Mouse (Mus musculus) CH12.LX (cell line): ENCODE measurements around the gene Exoc3l4. TPM values are rescaled to one million over a fixed set of nuclear protein-coding genes. Genes with fewer than 3 reads are reported as not detected.

Experiments
- DNase-seq: peaks from one replicate; pipeline ENCODE4 v3.0.0-alpha.2; 2013; ENCODE audit errors: extremely low read depth
- H3K27ac ChIP-seq: 2 replicates; pipeline ENCODE4 v1.5.1; 2012; ENCODE audit warnings: low read depth, mild to moderate bottlenecking, control low read depth, moderate library complexity; ENCODE audit not compliant: insufficient read depth
- H3K27me3 ChIP-seq: replicated peaks from 2 replicates; pipeline ENCODE3; 2012; ENCODE audit warnings: inconsistent platforms
- H3K36me3 ChIP-seq, 2 experiments: replicated peaks in 1 of 2; 2 replicates each; pipeline versions ENCODE3 to v1.6.1; 2012; ENCODE audit warnings: inconsistent platforms in 1 of 2, low read length in 1 of 2, mild to moderate bottlenecking in 1 of 2, mixed read lengths in 1 of 2, moderate library complexity in 1 of 2; ENCODE audit not compliant: control insufficient read depth in 1 of 2, insufficient read depth in 1 of 2
- H3K4me1 ChIP-seq, 2 experiments: 2 replicates each; pipeline ENCODE4 v1.6.1; 2012; ENCODE audit warnings: inconsistent platforms in 1 of 2, moderate library complexity in 1 of 2; ENCODE audit not compliant: insufficient read depth in 2 of 2, control insufficient read depth in 1 of 2
- H3K4me2 ChIP-seq: 2 replicates; pipeline ENCODE4 v1.6.1; 2012; ENCODE audit warnings: low read depth, mild to moderate bottlenecking, control low read depth; ENCODE audit not compliant: poor library complexity, insufficient read depth, severe bottlenecking
- H3K4me3 ChIP-seq, 3 experiments: fragments of 150-350 bp in 1 of 3; sonication (generic) in 1 of 3; replicated peaks in 1 of 3; 2 replicates each; pipeline versions ENCODE3 to v1.5.1; 2011 to 2012; ENCODE audit warnings: low read depth in 2 of 3, low read length in 2 of 3, mild to moderate bottlenecking in 2 of 3, moderate library complexity in 2 of 3, control low read depth in 1 of 3, improper control_type of control experiment in 1 of 3, inconsistent platforms in 1 of 3, mixed read lengths in 1 of 3; ENCODE audit not compliant: poor library complexity in 1 of 3
- H3K79me2 ChIP-seq: replicated peaks from 2 replicates; pipeline ENCODE4 v1.6.1; 2012; ENCODE audit warnings: mild to moderate bottlenecking, moderate library complexity; ENCODE audit not compliant: control insufficient read depth, poor library complexity, insufficient read depth, severe bottlenecking; ENCODE audit errors: extremely low read depth
- H3K9ac ChIP-seq: 2 replicates; pipeline ENCODE4 v1.6.1; 2012; ENCODE audit warnings: low read depth, mild to moderate bottlenecking, control low read depth, moderate library complexity; ENCODE audit not compliant: insufficient read depth
- H3K9me3 ChIP-seq: replicated peaks from 2 replicates; pipeline ENCODE3; 2012; ENCODE audit warnings: low read length, inconsistent platforms, mixed read lengths
- CTCF ChIP-seq, 2 experiments: IDR thresholded peaks in 1 of 2; conservative IDR thresholded peaks in 1 of 2; 2 replicates each; pipeline ENCODE4 v1.5.1; 2011 to 2012; ENCODE audit warnings: low read depth in 2 of 2, low read length in 2 of 2, improper control_type of control experiment in 1 of 2, inconsistent platforms in 1 of 2, mild to moderate bottlenecking in 1 of 2, moderate library complexity in 1 of 2
- ELF1 ChIP-seq: IDR thresholded peaks from 2 replicates; pipeline ENCODE4 v1.6.1; 2014; ENCODE audit warnings: low read depth, mild to moderate bottlenecking, inconsistent platforms, low read length, improper control_type of control experiment
- ETS1 ChIP-seq: conservative IDR thresholded peaks from 2 replicates; pipeline ENCODE4 v1.6.1; 2012; ENCODE audit warnings: low read depth, mild to moderate bottlenecking, inconsistent platforms, low read length, improper control_type of control experiment, moderate library complexity
- GABPA ChIP-seq: IDR thresholded peaks from 2 replicates; pipeline ENCODE4 v1.6.1; 2012; ENCODE audit warnings: low read depth, low read length, improper control_type of control experiment, inconsistent platforms; ENCODE audit not compliant: insufficient replicate concordance
- HCFC1 ChIP-seq: IDR thresholded peaks from 2 replicates; pipeline ENCODE4 v1.6.1; 2012; ENCODE audit warnings: low read depth, mild to moderate bottlenecking, inconsistent platforms, low read length, improper control_type of control experiment
- IRF4 ChIP-seq: IDR thresholded peaks from 2 replicates; pipeline ENCODE4 v1.6.1; 2014; ENCODE audit warnings: low read depth, mild to moderate bottlenecking, inconsistent platforms, low read length, improper control_type of control experiment
- JUND ChIP-seq: conservative IDR thresholded peaks from 2 replicates; pipeline ENCODE4 v1.6.1; 2011; ENCODE audit warnings: low read depth, low read length, improper control_type of control experiment
- MAFK ChIP-seq: IDR thresholded peaks from 2 replicates; pipeline ENCODE4 v1.6.1; 2011; ENCODE audit warnings: low read length, improper control_type of control experiment; ENCODE audit not compliant: insufficient replicate concordance
- MAZ ChIP-seq: IDR thresholded peaks from 2 replicates; pipeline ENCODE4 v1.6.1; 2012; ENCODE audit warnings: low read depth, mild to moderate bottlenecking, inconsistent platforms, low read length, improper control_type of control experiment, moderate library complexity
- MEF2A ChIP-seq: IDR thresholded peaks from 2 replicates; pipeline ENCODE4 v1.6.1; 2014; ENCODE audit warnings: low read depth, mild to moderate bottlenecking, inconsistent platforms, low read length, improper control_type of control experiment, borderline replicate concordance
- MXI1 ChIP-seq: IDR thresholded peaks from 2 replicates; pipeline ENCODE4 v1.6.1; 2011; ENCODE audit warnings: mild to moderate bottlenecking, low read depth, low read length, improper control_type of control experiment
- NELFE ChIP-seq: IDR thresholded peaks from 2 replicates; pipeline ENCODE4 v1.6.1; 2011; ENCODE audit warnings: low read depth, low read length, improper control_type of control experiment
- NRF1 ChIP-seq: IDR thresholded peaks from 2 replicates; pipeline ENCODE4 v1.6.1; 2014; ENCODE audit warnings: low read depth, mild to moderate bottlenecking, inconsistent platforms, low read length, improper control_type of control experiment, moderate library complexity
- PAX5 ChIP-seq: IDR thresholded peaks from 2 replicates; pipeline ENCODE4 v1.6.1; 2012; ENCODE audit warnings: low read length, inconsistent platforms, mixed read lengths
- SMC3 ChIP-seq: IDR thresholded peaks from 2 replicates; pipeline ENCODE4 v1.6.1; 2011; ENCODE audit warnings: low read depth, low read length, improper control_type of control experiment
- USF1 ChIP-seq: IDR thresholded peaks from 2 replicates; pipeline ENCODE4 v1.6.1; 2014; ENCODE audit warnings: low read depth, mild to moderate bottlenecking, inconsistent platforms, low read length, improper control_type of control experiment
- ZKSCAN1 ChIP-seq: IDR thresholded peaks from 2 replicates; pipeline ENCODE4 v1.6.1; 2012; ENCODE audit warnings: low read depth, inconsistent platforms, low read length, improper control_type of control experiment, borderline replicate concordance
- ZMIZ1 ChIP-seq: IDR thresholded peaks from 2 replicates; pipeline ENCODE4 v1.6.1; 2012; ENCODE audit warnings: low read depth, mild to moderate bottlenecking, inconsistent platforms, low read length, improper control_type of control experiment
- dilution Hi-C: fragments of 300-500 bp; cut with MboI; formaldehyde crosslinking; loops from 2 replicates; pipeline ENCODE4 v1.14.3; 2020; ENCODE audit warnings: low sequenced_read_pairs; ENCODE audit not compliant: extremely low pct_unique_long_range_greater_than_20kb, extremely low pct_ligation_motif_present
- in situ Hi-C: fragments of 300-500 bp; cut with MboI; formaldehyde crosslinking; loops from 3 replicates; pipeline ENCODE4 v1.14.3; 2019; ENCODE audit warnings: low sequenced_read_pairs, low pct_ligation_motif_present, low pct_unique_long_range_greater_than_20kb, mixed read lengths
- polyA plus RNA-seq: library from polyadenylated mRNA; unstranded; fragments of >175 nt; gene quantifications from 2 replicates; pipeline ENCODE4 v1.2.1, GENCODE M21; 2012; ENCODE audit warnings: low read depth; ENCODE audit not compliant: insufficient read length
- total RNA-seq, 2 experiments: library from RNA; depleted of rRNA; stranded (reverse); fragments of 300-350 nt in 1 of 2; fragments of >200 nt in 1 of 2; gene quantifications; 2 replicates each; pipeline ENCODE4 v1.2.3; 2012 to 2014

Gene Exoc3l4
- total and polyA plus RNA-seq, 3 experiments, result 0.81 to 1.2 (median 0.85) TPM

DNA sequence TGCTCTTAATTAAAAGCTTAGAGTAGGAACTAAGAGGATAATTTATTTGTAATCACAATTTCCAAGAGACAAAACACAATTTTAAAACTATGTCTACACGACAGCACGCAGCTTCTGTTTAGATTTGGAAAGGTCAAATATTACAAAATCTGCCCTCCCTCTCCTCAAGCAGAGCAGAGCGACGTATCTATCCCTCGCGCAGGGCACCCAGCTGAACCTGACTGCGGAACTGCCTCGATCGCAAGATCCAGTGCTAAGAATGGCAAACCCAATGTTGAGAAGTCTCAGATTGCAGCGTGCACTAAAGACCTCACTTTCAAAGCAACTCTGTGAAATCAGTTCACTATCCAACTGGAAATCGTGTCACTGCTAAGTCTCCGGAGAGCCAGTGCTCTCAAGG, 41.3 kb upstream of the Exoc3l4 start:
- Histone ChIP-seq H3K36me3 (peaks cover 0 to 2% of the 10 kb centered on the region in 2 experiments), H3K9ac (peak overlapping the region; percentile 80; the same call in 1 of the 2 replicates), H3K4me1 (peaks cover 4 to 36% of the 10 kb centered on the region in 2 experiments), H3K4me2 (peak overlapping the region; percentile 79), H3K79me2 (no peaks in the 10 kb centered on the region; the same call in 1 of the 2 replicates), H3K9me3 (no peaks in the 10 kb centered on the region), H3K27ac (no peak overlapping the region), H3K4me3 (peak overlapping the region in 2 of 3 experiments; percentile 1 to 99), H3K27me3 (peaks cover 20% of the 10 kb centered on the region)
- in situ Hi-C loops, result no loop called here
- dilution Hi-C loops, result no loop called here
- no peak for TF ChIP-seq ELF1
- TF ChIP-seq JUND, result no peak
- TF ChIP-seq GABPA, result no peak
- no peak for TF ChIP-seq PAX5
- TF ChIP-seq IRF4, result no peak
- TF ChIP-seq MEF2A, result no peak
- no peak for TF ChIP-seq ZMIZ1
- DNase-seq, result no peak

DNA sequence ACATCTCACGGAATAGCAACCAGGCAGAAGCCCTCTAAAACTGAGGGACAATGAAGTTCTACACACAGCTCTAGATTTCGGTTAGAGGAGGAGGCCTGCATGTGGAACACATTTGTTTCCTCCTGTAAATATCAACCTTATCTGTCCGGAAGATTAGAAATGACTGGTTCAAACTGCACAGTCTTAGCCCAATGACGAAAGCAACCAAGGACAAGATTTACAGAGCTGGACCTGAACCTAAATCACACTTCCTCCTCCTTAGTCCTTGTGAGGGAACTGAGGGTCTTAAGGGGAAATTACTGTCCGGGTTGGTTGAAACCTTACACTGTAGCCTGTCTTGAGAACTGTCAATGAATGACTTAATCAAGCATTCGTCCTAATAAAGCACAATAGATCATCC, 40.8 kb upstream of the Exoc3l4 start:
- peaks cover 23% of the 10 kb centered on the region for H3K27me3 ChIP-seq
- peaks cover 0 to 2% of the 10 kb centered on the region in 2 experiments for H3K36me3 ChIP-seq
- H3K79me2 ChIP-seq, result no peaks in the 10 kb centered on the region; the same call in 1 of the 2 replicates
- H3K4me1 ChIP-seq, result peaks cover 4 to 31% of the 10 kb centered on the region in 2 experiments
- DNase-seq, result no peak
- dilution Hi-C loops, result no loop called here
- H3K4me3 ChIP-seq, result peak overlapping the region in 2 of 3 experiments; percentile 39 to 99
- no peaks in the 10 kb centered on the region for H3K9me3 ChIP-seq
- H3K27ac ChIP-seq, result no peak overlapping the region
- peak overlapping the region; percentile 79 for H3K4me2 ChIP-seq
- in situ Hi-C loops, result no loop called here
- peak overlapping the region; percentile 80 for H3K9ac ChIP-seq
- TF ChIP-seq GABPA (no peak), ELF1 (no peak), IRF4 (no peak), USF1 (no peak), MEF2A (no peak), ZMIZ1 (no peak), NRF1 (no peak), MAZ (no peak), MAFK (no peak), HCFC1 (no peak), MXI1 (no peak), SMC3 (no peak), ZKSCAN1 (no peak), NELFE (no peak), PAX5 (no peak), CTCF (conservative IDR thresholded peaks at IDR 0.05 in 1 of 2, IDR thresholded peaks at IDR 0.05 in 1 of 2; ENCODE audit: low read depth in 2 of 2, low read length in 2 of 2) (no peak), ETS1 (no peak)
